Mouse (Mus musculus) heart, embryonic 14.5 days (tissue): ENCODE data around the gene Myo1b. TPM values are rescaled to one million over a fixed set of nuclear protein-coding genes. Genes with fewer than 3 reads are reported as not detected.

Source experiments
- ATAC-seq: fragments of 200-750 bp; cut with Nextera tagmentation; 2 replicates; pipeline ENCODE4 v1.8.0; 2017; ENCODE audit warnings: low read depth, moderate TSS enrichment; ENCODE audit not compliant: insufficient number of reproducible peaks, insufficient read depth, low FRiP score
- H3K27ac ChIP-seq, 2 experiments: fragments of 200-500 bp in 1 of 2; fragments of 300-500 bp in 1 of 2; sonication (generic) in 1 of 2; replicated peaks in 1 of 2; 2 replicates each; pipeline ENCODE4 v1.5.1; 2012 to 2014; ENCODE audit warnings: low read depth in 2 of 2, low read length in 2 of 2, control low read depth in 1 of 2, mild to moderate bottlenecking in 1 of 2, mixed read lengths in 1 of 2; ENCODE audit not compliant: control insufficient read depth in 1 of 2, insufficient read depth in 1 of 2
- H3K27me3 ChIP-seq: fragments of 300-500 bp; sonication (generic); 2 replicates; pipeline ENCODE4 v1.6.1; 2014; ENCODE audit warnings: mild to moderate bottlenecking, low read length, control low read depth; ENCODE audit not compliant: control insufficient read depth, insufficient read depth
- H3K36me3 ChIP-seq: fragments of 300-500 bp; sonication (generic); 2 replicates; pipeline ENCODE4 v1.6.1; 2014; ENCODE audit warnings: mild to moderate bottlenecking, control low read depth, low read length, mixed read lengths; ENCODE audit not compliant: control insufficient read depth, insufficient read depth
- H3K4me1 ChIP-seq, 2 experiments: fragments of 200-500 bp in 1 of 2; fragments of 300-500 bp in 1 of 2; sonication (generic) in 1 of 2; 2 replicates each; pipeline ENCODE4 v1.6.1; 2012 to 2014; ENCODE audit warnings: low read length in 2 of 2, control low read depth in 1 of 2, mixed read lengths in 1 of 2; ENCODE audit not compliant: control insufficient read depth in 2 of 2, insufficient read depth in 2 of 2
- H3K4me2 ChIP-seq: fragments of 300-500 bp; sonication (generic); 2 replicates; pipeline ENCODE4 v1.6.1; 2014; ENCODE audit warnings: mild to moderate bottlenecking, low read length
- H3K4me3 ChIP-seq, 2 experiments: fragments of 200-500 bp in 1 of 2; fragments of 300-500 bp in 1 of 2; sonication (generic) in 1 of 2; 2 replicates each; pipeline ENCODE4 v1.5.1; 2012 to 2014; ENCODE audit warnings: low read length in 2 of 2, mild to moderate bottlenecking in 2 of 2, control low read depth in 1 of 2, low read depth in 1 of 2, moderate library complexity in 1 of 2; ENCODE audit not compliant: control insufficient read depth in 1 of 2, insufficient read depth in 1 of 2
- H3K9ac ChIP-seq: fragments of 300-500 bp; sonication (generic); 2 replicates; pipeline ENCODE4 v1.6.1; 2014; ENCODE audit warnings: mild to moderate bottlenecking, low read length
- H3K9me3 ChIP-seq: fragments of 300-500 bp; sonication (generic); 2 replicates; pipeline ENCODE4 v1.6.1; 2016; ENCODE audit warnings: low read length, control low read depth; ENCODE audit not compliant: control insufficient read depth
- WGBS: fragments of 180-500 bp; shearing (Covaris S2); extraction: QIAGEN DNeasy Blood & Tissue Kit; methylation state at CpG from one replicate; pipeline ENCODE4 v1.1.7; 2014; 5-methylcytosine and 5-hydroxymethylcytosine counted together
- polyA plus RNA-seq: library from polyadenylated mRNA; unstranded; fragments of >200 nt; fragmentation: Nextera tagmentation; extraction: Ambion mirVana; gene quantifications from 2 replicates; pipeline ENCODE4 v1.2.1, GENCODE M21; 2014

Gene Myo1b
- polyA plus RNA-seq, 1 experiment from 2014 or later = 39.5 TPM

DNA sequence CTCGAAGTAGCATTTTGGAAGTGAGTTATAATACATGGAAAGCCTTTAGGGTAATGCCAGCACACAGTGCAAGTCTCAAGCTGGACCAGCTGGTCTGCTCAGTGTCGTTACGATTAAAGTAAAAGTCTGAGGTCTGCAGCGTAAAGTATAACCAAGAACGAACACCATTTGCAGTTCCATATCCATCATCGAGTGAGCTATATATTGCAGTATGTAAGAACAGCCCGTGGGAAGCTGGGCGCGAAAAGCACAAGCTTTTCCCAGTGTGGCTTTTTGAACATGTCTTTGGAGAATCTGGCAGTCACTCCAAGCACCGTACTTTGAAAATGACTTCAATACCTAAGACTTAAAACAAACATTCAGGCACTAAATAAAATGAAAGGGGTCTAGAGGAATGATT, 55.0 kb downstream of the Myo1b start:
- ATAC-seq = no peak
- 94% methylated on average over 10 of the region's 10 CpGs for WGBS
- H3K27me3 ChIP-seq = no peaks in the 10 kb centered on the region
- H3K4me2 ChIP-seq = no peak overlapping the region
- H3K36me3 ChIP-seq = peaks cover 19% of the 10 kb centered on the region
- no peak overlapping the region for H3K9ac ChIP-seq
- H3K4me3 ChIP-seq = no peak overlapping the region
- no peaks in the 10 kb centered on the region for H3K9me3 ChIP-seq
- no peak overlapping the region for H3K27ac ChIP-seq
- H3K4me1 ChIP-seq = 0 out of 4 replicates have a peak, but pooled peaks cover 0 to 4% of the 10 kb centered on the region in 2 experiments

- Histone ChIP-seq H3K4me3 (no peak overlapping the region), H3K9me3 (no peaks in the 10 kb centered on the region), H3K4me2 (no peak overlapping the region), H3K36me3 (peaks cover 8% of the 10 kb centered on the region; the same call in 1 of the 2 replicates), H3K27ac (no peak overlapping the region), H3K4me1 (0 out of 4 replicates have a peak, but pooled peaks cover 2 to 7% of the 10 kb centered on the region in 2 experiments), H3K9ac (no peak overlapping the region), H3K27me3 (no peaks in the 10 kb centered on the region)
- WGBS = 83% methylated on average over 4 of the region's 4 CpGs
- no peak for ATAC-seq
Measured at GRCm38 (mm10) chr1:51856946-51857345, 58.9 kb downstream of the Myo1b start.

- Histone ChIP-seq H3K4me1 (0 out of 4 replicates have a peak, but pooled peaks cover 2 to 3% of the 10 kb centered on the region in 2 experiments), H3K4me2 (no peak overlapping the region)
- WGBS = 77% methylated on average over 11 of the region's 11 CpGs
Measured at GRCm38 (mm10) chr1:51856245-51856915, 59.5 kb downstream of the Myo1b start.

GRCm38 (mm10) chr1:51855541-51856244, 60.2 kb downstream of the Myo1b start:
- 80% methylated on average over 10 of the region's 10 CpGs for WGBS
- Histone ChIP-seq H3K4me2 (no peak overlapping the region), H3K4me1 (0 out of 4 replicates have a peak, but pooled peaks cover 2 to 3% of the 10 kb centered on the region in 2 experiments), H3K9me3 (no peaks in the 10 kb centered on the region), H3K9ac (no peak overlapping the region), H3K36me3 (peaks cover 6% of the 10 kb centered on the region; the same call in 1 of the 2 replicates), H3K27ac (no peak overlapping the region), H3K4me3 (no peak overlapping the region), H3K27me3 (no peaks in the 10 kb centered on the region)
- ATAC-seq = no peak

More at GRCm38 (mm10) chr1:51856245-51856915, 59.5 kb downstream of the Myo1b start:
- H3K36me3 ChIP-seq = peaks cover 6% of the 10 kb centered on the region; the same call in 1 of the 2 replicates
- H3K27me3 ChIP-seq = no peaks in the 10 kb centered on the region
- H3K4me3 ChIP-seq = no peak overlapping the region
- H3K9ac ChIP-seq = no peak overlapping the region
- H3K9me3 ChIP-seq = no peaks in the 10 kb centered on the region
- no peak for ATAC-seq
- no peak overlapping the region for H3K27ac ChIP-seq

DNA sequence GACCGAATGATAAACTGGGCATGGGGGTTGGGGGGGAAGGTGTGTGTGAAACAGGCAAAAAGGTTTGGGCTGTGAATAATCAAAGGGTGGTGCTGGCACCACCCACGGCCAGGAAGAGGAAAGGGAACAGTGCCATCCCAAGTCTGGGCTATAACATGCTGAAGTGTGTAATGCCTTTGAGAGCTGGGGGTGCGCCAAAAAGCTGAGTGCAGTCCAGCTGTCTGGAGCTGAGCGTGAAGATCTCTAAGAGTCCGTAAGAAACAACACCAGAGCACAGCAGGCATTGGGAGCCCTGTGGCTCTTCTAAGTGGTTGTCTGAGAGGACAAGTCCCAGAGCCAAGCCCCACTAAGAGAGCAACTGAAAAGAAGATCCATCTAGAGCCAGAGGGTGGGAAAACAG, 63.6 kb downstream of the Myo1b start:
- H3K27me3 ChIP-seq = no peaks in the 10 kb centered on the region
- 63% methylated on average over 5 of the region's 5 CpGs for WGBS
- H3K27ac ChIP-seq = no peak overlapping the region
- H3K36me3 ChIP-seq = no peaks in the 10 kb centered on the region
- ATAC-seq = no peak
- H3K9me3 ChIP-seq = no peaks in the 10 kb centered on the region
- no peak overlapping the region for H3K9ac ChIP-seq
- H3K4me2 ChIP-seq = no peak overlapping the region
- no peak overlapping the region for H3K4me3 ChIP-seq
- peaks cover 3 to 4% of the 10 kb centered on the region in 2 experiments; a peak in 2 of 4 replicates for H3K4me1 ChIP-seq

DNA sequence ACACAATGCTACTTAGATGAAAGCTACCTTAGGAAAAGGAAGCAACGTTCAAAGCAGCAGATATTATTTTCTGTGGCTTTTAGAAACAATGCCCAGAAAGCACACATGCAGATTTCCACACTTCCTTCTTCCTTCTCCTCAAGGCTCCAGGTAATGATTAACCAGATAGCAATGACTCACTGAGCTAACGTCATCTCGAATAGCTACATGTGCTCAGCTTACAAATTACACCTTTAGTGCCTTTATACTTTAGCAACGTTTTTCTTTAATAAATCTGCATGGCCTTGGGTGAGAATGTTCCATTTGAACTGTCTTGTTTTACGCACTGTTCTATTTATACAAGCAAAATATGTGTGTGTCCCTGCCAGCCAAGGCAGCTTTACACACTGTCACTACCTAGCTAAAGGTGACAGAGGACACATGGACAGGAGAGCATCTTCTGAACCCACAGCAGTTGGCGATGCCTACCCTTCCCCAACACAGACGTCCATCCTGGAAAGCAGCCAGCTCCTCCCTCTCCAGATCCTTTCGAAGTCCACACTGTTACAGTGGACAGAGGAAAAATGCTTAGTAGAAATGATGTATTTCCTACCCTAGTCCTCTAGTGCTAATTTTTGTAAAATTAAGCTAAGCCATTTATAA, 66.2 kb downstream of the Myo1b start:
- Histone ChIP-seq H3K9ac (no peak overlapping the region), H3K27me3 (no peaks in the 10 kb centered on the region), H3K36me3 (no peaks in the 10 kb centered on the region), H3K9me3 (no peaks in the 10 kb centered on the region), H3K4me3 (no peak overlapping the region), H3K27ac (no peak overlapping the region; a peak in 1 of 4 replicates), H3K4me2 (no peak overlapping the region), H3K4me1 (peaks cover 4 to 15% of the 10 kb centered on the region in 2 experiments; a peak in 3 of 4 replicates)
- WGBS = 56% methylated on average over 8 of the region's 8 CpGs
- no peak for ATAC-seq

GRCm38 (mm10) chr1:51845264-51846036, 70.4 kb downstream of the Myo1b start:
- H3K27ac ChIP-seq = no peak overlapping the region
- no peak overlapping the region for H3K9ac ChIP-seq
- H3K4me3 ChIP-seq = no peak overlapping the region
- peaks cover 2 to 12% of the 10 kb centered on the region in 2 experiments; a peak in 3 of 4 replicates for H3K4me1 ChIP-seq
- WGBS = 76% methylated on average over 2 of the region's 2 CpGs
- H3K27me3 ChIP-seq = no peaks in the 10 kb centered on the region
- H3K4me2 ChIP-seq = no peak overlapping the region
- H3K36me3 ChIP-seq = no peaks in the 10 kb centered on the region
- no peak for ATAC-seq
- H3K9me3 ChIP-seq = no peaks in the 10 kb centered on the region
